Mouse (Mus musculus): Measurements from ENCODE around the gene Mipep. TPM values are rescaled to one million over a fixed set of nuclear protein-coding genes. Genes with fewer than 3 reads are reported as not detected.

Mipep gene
- polyA plus RNA-seq, 1 experiment from 2014 or later, result 23.6 TPM

- Histone ChIP-seq H3K36me3 (no peaks in the 10 kb centered on the region), H3K27me3 (no peaks in the 10 kb centered on the region), H3K27ac (peak overlapping the region; percentile 61), H3K9ac (no peak overlapping the region), H3K4me1 (peaks cover 11% of the 10 kb centered on the region; the same call in 1 of the 2 replicates), H3K9me3 (no peaks in the 10 kb centered on the region), H3K4me3 (no peak overlapping the region), H3K4me2 (no peak overlapping the region)
- peak; percentile 82 for ATAC-seq (ENCODE audit: borderline replicate concordance, extremely low read depth, low FRiP score, low TSS enrichment)
- 19% methylated on average over 4 of the region's 4 CpGs for WGBS
These were observed 132.3 kb downstream of the Mipep start for GRCm38 (mm10) chr14:60916661-60917060.

DNA sequence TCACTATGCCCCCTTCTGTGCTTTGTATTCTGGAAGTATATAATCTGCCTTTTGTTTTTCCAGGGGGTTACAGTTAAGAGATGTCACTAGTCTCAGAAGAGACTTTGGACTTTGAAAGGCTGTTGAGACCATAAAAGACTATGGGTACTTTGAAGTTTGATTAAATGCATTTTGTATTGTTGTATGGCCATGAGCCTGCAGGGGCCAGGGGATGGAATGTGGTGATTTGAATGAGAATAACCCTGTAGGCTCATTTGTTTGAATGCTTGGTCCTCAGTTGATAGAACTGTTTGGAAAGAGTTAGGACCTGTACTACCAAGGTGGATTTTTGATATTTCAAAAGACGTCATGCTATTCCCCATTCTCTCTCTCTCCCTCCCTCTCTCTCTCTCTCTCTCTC, 141.6 kb downstream of the Mipep start:
- no peak for ATAC-seq (ENCODE audit: borderline replicate concordance, extremely low read depth, low FRiP score, low TSS enrichment)
- H3K4me1 ChIP-seq, result no peaks in the 10 kb centered on the region
- no peak overlapping the region for H3K9ac ChIP-seq
- no peak overlapping the region for H3K27ac ChIP-seq
- no peak overlapping the region for H3K4me2 ChIP-seq
- 91% methylated on average over 1 of the region's 1 CpGs for WGBS
- no peaks in the 10 kb centered on the region for H3K36me3 ChIP-seq
- no peaks in the 10 kb centered on the region for H3K9me3 ChIP-seq
- no peaks in the 10 kb centered on the region for H3K27me3 ChIP-seq
- no peak overlapping the region for H3K4me3 ChIP-seq

DNA sequence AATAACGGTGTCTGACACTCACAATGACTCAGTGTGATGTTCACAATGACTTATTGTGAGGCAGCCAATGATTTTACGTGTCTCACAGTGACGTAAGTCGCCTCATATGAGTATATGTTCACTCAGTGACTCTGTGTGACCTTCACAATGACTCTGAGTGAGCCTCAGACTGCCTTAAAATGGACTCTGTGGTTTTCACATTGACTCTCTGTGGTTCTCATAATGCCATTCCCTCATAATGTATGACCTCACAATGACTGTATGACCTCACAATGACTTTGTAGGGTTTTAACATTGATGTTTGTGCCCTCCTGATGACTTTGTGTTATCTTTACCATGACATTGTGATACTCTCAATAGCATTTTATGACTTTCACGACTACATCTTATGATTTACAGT, 151.3 kb downstream of the Mipep start:
- H3K4me2 ChIP-seq, result no peak overlapping the region
- no peaks in the 10 kb centered on the region for H3K27me3 ChIP-seq
- ATAC-seq (ENCODE audit: borderline replicate concordance, extremely low read depth, low FRiP score, low TSS enrichment), result no peak
- no peaks in the 10 kb centered on the region for H3K9me3 ChIP-seq
- no peak overlapping the region for H3K27ac ChIP-seq
- no peak overlapping the region for H3K9ac ChIP-seq
- WGBS, result 79% methylated on average over 5 of the region's 5 CpGs
- H3K4me3 ChIP-seq, result no peak overlapping the region
- H3K36me3 ChIP-seq, result no peaks in the 10 kb centered on the region
- H3K4me1 ChIP-seq, result no peaks in the 10 kb centered on the region

GRCm38 (mm10) chr14:60937481-60938039, 153.2 kb downstream of the Mipep start:
- Histone ChIP-seq H3K36me3 (no peaks in the 10 kb centered on the region), H3K27me3 (no peaks in the 10 kb centered on the region), H3K9ac (no peak overlapping the region), H3K4me1 (no peaks in the 10 kb centered on the region), H3K27ac (no peak overlapping the region), H3K4me2 (no peak overlapping the region), H3K4me3 (no peak overlapping the region), H3K9me3 (no peaks in the 10 kb centered on the region)
- ATAC-seq (ENCODE audit: borderline replicate concordance, extremely low read depth, low FRiP score, low TSS enrichment), result no peak
- 92% methylated on average over 4 of the region's 4 CpGs for WGBS

Other genes with a start within 250 kb of the Mipep start
- gene Spata13, start 150.6 kb upstream of the Mipep start, polyA plus RNA-seq (2015; fragmentation: Nextera tagmentation; extraction: Ambion mirVana), result 16.1 and 18.1 TPM in 2 replicates
- 0.52 and 1.1 TPM in 2 replicates for gene C1qtnf9, start 16.4 kb upstream of the Mipep start, polyA plus RNA-seq (2015; fragmentation: Nextera tagmentation; extraction: Ambion mirVana)